Mouse (Mus musculus): ENCODE measurements at regions not wholly inside any gene's neighbourhood (a gene's known extent, or its start where the extent isn't known, plus 50 kb on each side); places are given as distances from the start of the nearest gene placed in this dataset.

DNA sequence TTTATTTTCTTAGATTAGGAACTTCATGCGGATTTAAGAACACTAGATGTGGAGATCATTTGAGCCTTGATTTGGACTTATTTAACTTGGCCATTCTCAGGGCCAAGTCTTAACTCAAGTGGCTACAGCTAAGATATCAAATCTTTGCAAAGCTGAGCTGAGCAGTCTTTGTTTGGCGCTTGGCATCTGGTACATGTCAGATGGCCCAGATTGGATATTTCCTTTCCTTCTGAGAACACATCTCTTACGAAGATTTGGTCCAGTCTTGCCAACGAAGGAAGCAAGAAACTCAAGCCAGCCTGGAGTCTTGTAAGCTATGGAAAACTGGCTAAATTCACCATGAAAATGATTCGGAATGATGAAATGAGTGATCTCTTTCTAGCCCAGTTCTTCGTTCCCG, 59.1 kb upstream of the Cdc42ep3 start:
- DNase-seq = no peak

GRCm38 (mm10) chr17:79417953-79418352, 63.1 kb upstream of the Cdc42ep3 start:
- DNase-seq = no peak

DNA sequence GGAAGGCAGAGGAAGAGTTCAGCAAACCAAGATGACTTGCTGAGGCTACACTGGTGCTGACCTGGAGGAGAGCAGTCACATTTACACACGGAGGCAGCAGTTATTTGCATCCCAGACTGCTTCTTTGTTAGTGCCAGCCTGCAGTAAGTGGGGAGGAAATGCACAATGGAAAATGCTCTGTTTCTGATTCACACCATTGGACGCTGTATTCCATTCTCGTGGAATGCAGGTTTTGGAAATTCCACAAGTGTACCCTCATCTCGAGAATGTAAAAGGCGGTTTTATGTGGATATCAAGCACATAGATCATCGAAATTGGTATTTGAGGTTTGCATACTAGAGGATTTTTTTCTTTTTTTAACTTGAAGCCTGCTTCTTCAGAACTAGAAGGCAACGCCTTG, 66.7 kb upstream of the Cdc42ep3 start:
- DNase-seq = no peak

GRCm38 (mm10) chr17:79439182-79439581, 84.3 kb upstream of the Cdc42ep3 start:
- no peak for DNase-seq

- no peak for DNase-seq
Measured at GRCm38 (mm10) chr17:79442507-79443115, 87.7 kb upstream of the Cdc42ep3 start.

- no peak for DNase-seq
Measured at GRCm38 (mm10) chr17:79447170-79447569, 92.3 kb upstream of the Cdc42ep3 start.

DNA sequence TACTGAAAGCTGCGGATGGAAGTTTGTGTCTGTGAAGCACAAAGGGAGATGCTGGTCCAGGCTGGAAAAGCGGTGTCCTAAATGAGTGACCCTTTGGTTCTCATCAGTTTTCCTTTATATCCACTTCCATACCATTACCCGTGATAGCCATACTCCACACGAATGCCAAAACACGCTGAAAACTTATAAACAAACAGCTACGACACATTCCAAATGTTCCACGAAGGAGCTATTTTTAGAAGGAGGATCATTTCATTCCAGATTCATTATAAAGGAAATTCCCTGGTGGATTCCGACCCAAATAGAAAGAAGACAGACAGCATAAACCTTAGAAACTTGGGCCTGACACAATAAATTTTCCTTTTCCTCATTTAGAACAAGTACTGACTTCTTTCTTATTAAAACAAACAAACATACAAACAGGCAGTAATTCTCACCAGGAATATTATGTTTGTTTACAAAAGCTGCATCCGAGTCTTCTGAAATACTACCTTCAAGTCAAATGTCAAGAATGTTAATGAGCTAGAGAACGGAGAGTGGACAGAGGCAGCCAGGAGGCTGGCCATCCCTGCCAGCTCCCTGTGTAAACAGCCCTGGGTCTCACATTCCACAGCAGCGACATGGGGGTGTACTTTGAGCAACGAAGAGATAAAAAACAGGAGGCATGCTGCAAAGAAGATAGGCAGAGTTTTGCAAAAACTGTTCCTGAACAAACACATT, 96.4 kb upstream of the Cdc42ep3 start:
- no peak for DNase-seq

- no peak for DNase-seq
Measured at GRCm38 (mm10) chr17:79453825-79454224, 98.9 kb upstream of the Cdc42ep3 start.

DNA sequence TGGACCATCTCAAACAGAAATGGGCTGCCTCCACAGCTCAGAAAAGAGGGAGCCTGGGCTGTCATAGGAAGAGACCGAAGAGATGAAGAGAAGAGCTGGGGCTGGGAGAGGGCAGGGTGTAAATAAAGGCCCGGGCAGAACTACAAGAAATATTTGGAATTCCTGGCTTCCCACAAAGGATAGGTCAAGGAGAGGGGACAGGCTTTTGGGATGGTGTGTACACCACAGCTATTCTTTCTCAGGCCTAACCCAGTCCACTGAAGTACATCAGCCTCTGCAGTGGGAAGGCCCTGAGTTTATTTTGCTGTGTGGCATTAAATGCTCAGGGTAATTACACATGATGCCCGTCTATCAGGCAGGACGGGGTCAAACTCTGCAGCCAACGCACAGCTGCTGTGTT, 99.6 kb upstream of the Cdc42ep3 start:
- DNase-seq = no peak

DNA sequence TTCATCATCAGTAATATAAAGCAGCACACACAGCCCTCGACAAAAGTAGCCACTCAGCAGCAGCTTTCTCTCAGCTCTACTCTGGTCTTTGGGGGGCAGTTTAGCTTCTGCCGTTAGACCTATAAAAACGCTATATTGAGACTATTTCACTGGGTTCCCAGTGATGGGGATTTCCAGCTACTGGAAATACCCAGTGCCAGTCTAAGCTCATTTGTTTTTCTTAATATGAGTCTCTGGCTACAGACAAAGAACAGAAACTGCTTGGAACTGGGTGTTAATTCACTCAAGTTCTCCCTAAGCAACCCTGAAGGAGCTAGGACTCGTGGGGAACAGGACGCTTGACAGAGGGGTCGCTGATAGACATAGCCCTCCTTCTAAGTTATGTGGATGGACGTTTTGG, 100.3 kb upstream of the Cdc42ep3 start:
- no peak for DNase-seq

DNA sequence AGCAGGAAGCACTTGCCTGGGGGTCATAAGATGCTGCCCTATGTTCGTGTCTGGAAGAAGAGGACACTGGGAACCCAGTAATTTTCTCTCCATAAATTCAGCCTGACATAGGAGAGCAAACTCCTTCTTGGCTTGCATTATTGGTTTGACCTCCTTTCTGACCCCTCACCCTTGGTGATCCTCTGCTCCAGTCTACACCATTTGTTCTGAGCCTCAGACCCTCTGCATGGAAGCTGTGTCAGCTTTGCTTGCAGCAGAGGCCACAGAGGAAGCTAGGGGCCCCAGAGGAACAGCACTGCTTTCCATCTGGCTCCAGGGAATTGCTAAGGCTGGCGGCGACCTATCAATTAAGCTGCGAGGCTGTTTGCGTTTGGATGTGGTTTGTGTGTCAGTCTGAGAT, 102.7 kb upstream of the Cdc42ep3 start:
- DNase-seq = no peak

DNA sequence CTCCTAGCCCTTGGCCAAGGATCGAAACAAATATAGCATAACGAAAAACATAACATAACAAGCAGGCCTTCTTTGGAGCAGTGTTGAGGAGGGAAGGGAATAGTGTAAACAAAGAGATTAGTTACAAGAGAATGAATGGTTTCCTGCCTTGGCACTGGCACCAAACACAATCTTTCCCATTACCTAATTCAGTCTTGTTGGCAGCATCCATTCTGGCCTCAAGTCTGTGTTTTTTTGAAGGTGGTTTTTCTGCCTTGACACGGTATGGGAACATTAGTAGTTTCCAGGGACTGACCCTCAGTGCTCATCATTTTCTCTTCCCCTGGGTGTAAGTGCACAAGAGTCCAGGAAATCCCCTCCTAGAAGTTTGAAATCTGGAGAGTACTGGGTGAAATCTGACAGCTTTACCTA, 106.8 kb upstream of the Cdc42ep3 start:
- DNase-seq = no peak

DNA sequence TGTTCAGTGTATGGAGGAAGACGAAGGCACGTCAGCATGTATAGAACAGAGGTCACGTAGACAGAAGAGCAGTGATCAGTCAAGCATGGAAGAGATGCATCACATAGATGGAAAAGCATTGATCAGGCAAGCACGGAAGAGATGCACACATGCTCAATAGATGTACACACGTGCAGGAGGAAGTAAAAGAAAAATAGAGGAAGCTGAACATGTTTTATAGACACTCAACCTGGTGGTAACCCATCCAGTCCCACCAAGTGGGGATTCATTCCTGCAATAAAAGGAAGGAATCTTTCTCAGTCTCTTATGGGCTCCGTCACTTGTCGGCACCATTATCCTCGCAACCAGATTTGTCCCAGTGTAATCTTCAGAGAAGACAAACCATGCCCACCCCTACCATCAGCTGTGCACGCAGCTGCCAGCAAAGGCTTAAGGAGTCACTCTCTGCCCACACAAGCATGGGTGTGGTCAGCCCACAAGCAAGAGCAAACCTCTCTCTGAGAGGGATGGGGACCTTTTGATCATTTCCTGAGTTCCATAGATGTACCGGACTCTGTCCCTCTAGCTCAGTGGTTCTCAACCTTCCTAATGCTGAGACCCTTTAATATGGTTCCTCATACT, 108.3 kb upstream of the Cdc42ep3 start:
- no peak for DNase-seq

DNA sequence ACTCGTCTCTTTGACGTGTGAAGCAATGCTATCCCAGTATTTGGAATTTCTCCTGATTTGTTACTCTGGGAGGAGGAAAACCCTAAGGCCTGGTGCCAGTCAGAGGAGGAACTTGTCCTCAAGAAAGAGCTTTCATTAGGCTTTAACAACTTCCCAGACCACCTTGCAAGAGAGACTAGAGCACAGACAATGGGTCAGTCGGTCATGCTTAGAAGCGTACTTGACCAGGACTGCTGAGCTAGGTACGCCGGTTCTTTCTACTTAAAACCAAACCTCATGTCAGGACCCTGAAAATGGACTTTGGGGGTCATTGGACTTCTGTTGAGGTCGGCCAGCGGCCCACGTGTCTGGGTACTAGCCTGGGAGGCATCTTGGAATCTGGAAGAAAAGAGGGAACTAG, 110.8 kb upstream of the Cdc42ep3 start:
- DNase-seq = no peak

DNA sequence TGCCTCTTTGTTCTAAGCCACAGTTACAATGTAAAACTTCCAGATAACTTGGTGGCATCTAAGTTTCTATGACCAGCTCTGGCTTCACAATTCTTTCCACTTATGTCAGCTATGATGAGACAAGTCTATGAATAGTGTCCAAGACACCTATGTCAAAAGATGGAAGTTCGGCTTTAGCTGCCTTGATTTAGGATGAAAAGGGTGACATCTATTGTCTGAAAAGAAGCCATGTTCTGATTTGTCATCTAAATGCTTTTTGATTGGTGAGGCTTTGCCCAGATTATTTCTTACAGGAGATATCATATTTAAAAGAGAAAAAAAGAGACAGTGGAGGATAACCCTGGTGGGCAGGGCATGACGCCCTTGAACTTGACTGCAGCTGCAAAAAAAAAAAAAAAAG, 116.7 kb upstream of the Cdc42ep3 start:
- no peak for DNase-seq

- DNase-seq = peak; percentile 7
Measured at GRCm38 (mm10) chr17:79472106-79472995, 117.5 kb upstream of the Cdc42ep3 start.

GRCm38 (mm10) chr17:79476671-79477070, 121.8 kb upstream of the Cdc42ep3 start:
- no peak for DNase-seq

DNA sequence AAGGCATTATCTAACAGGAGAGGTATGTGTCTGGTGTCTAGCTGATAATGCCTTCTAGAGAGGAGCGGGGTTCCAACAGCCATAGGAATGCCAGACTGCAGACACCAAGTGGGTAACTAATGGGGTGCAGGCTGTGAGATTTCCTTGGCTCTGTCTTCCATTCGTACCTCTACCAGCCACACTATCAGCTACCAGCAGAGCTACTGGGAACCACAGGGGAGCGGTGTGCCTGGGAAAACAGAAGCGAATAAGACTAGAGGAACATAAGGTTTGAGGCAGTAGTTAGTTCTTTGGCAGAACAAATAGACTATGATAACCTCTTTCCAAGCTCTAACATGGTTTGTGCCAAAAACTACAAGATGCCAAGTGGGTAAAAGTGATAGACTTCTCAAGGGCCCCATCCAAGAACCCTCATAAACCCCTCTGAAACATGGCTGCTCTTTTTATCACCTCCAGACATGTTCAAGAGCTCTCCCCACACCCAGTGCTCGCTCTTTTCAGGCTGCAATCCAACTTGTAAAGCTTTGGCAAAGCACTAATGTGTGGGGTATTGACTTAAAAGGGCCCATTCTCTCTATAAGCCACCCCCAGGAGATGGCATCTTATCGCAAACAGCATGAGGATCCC, 126.3 kb upstream of the Cdc42ep3 start:
- no peak for DNase-seq

- no peak for DNase-seq
Measured at GRCm38 (mm10) chr17:79481936-79482335, 127.0 kb upstream of the Cdc42ep3 start.

- DNase-seq = no peak
Measured at GRCm38 (mm10) chr17:79485239-79485638, 126.4 kb upstream of the Rmdn2 start.

DNA sequence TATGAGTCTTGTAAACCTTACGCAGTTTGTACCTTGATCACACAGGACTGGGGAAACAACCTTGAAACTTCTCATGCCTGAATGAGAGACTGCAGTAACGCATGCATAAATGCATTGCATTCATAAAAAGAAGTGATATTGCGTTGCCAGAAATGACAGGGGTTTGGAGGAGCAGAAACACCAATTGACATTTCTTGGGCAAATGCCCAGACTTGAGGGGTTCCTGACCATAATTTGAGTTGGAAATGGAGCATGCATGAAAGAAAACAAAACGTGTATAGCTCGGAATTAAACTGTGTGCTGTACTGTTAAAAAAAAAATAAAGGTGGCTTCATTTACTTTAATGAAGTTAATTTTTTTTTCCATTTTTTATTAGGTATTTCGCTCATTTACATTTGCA, 122.4 kb upstream of the Rmdn2 start:
- no peak for DNase-seq

GRCm38 (mm10) chr17:79497629-79498028, 114.0 kb upstream of the Rmdn2 start:
- no peak for DNase-seq

All from gastrocnemius, postnatal 25 days (tissue).